Mouse (Mus musculus) thymus, adult 2 months (tissue): ENCODE data around the gene Erbb3.

Experiments used
- CTCF ChIP-seq: fragments of 200-500 bp; IDR thresholded peaks from 2 replicates; pipeline ENCODE4 v1.5.1; 2012; ENCODE audit warnings: mild to moderate bottlenecking, control low read depth, low read length, moderate library complexity, borderline replicate concordance; ENCODE audit not compliant: control insufficient read depth, poor library complexity, insufficient read depth; ENCODE audit errors: extremely low read depth
- POLR2A ChIP-seq: fragments of 200-500 bp; IDR thresholded peaks from 2 replicates; pipeline ENCODE4 v1.6.1; 2012; ENCODE audit warnings: mild to moderate bottlenecking, low read length, control low read depth, moderate library complexity; ENCODE audit not compliant: control insufficient read depth, poor library complexity, insufficient read depth; ENCODE audit errors: extremely low read depth

DNA sequence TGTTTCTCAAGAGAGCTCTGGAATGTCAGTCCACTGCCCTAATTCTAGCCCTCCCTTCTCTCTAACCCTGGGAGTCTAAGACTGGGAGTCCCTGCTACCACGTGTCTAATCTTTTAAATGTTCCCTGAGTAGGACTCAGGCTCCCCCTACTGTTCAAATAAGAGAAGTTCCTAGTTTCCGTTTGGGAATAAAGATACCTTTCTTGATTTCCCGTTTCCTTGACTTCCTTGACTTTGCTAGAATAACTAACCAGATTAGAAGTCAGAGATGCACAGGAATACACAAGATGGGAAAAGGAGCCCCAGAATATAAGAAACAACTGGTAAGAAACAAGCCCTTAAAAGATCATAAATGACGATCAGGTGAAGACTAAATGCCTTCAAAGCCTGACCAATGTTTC lies 43.1 kb downstream of the Erbb3 start:
- TF ChIP-seq CTCF (no peak), POLR2A (no peak)
